In genomic region chr16:4585642-4586530, GRCm38 (mm10) we compare ENCODE assay signal across 1 mouse cellular context.
TF ChIP-seq lines count a peak whose summit lies in the region.

No protein-coding gene starts in this region.

TF ChIP-seq in CH12.LX, 34 proteins besides CTCF, POLR2A, EP300 and RAD21 (continued from another document):
- no peak for TF ChIP-seq POLR2AphosphoS2 (IDR thresholded peaks at IDR 0.05; ENCODE audit: low read depth, low read length)
- no peak for TF ChIP-seq ZC3H11A (IDR thresholded peaks at IDR 0.05; ENCODE audit: low read depth, low read length)
- TF ChIP-seq RCOR1 (conservative IDR thresholded peaks at IDR 0.05; ENCODE audit: low read depth, low read length), result no peak
